Mouse (Mus musculus) hematopoietic stem cell, adult 5-6 weeks (primary cell): ENCODE results near the gene Ankrd34a. TPM values are rescaled to one million over a fixed set of nuclear protein-coding genes. Genes with fewer than 3 reads are reported as not detected.

ENCODE experiments used
- ATAC-seq, 2 experiments: fragments of 125-278 bp in 1 of 2; replicated peaks in 1 of 2; 2 replicates each; pipeline ENCODE4 v1.8.0; 2016 to 2017; ENCODE audit warnings: inconsistent platforms in 2 of 2, mild to moderate bottlenecking in 2 of 2, moderate number of reproducible peaks in 2 of 2, low read depth in 1 of 2, moderate TSS enrichment in 1 of 2; ENCODE audit not compliant: low FRiP score in 2 of 2, poor library complexity in 2 of 2, severe bottlenecking in 2 of 2, insufficient read depth in 1 of 2, low TSS enrichment in 1 of 2
- total RNA-seq: library from RNA; stranded (forward); fragments of 172-1452, 232-1000 nt; gene quantifications from 2 replicates; pipeline ENCODE4 v1.2.3, GENCODE M21; 2017

Gene Ankrd34a
- total RNA-seq, 1 experiment from 2014 or later, result not detected

GRCm38 (mm10) chr3:96559911-96560850 lies 36.3 kb upstream of the Ankrd34a start:
- no peak for ATAC-seq

DNA sequence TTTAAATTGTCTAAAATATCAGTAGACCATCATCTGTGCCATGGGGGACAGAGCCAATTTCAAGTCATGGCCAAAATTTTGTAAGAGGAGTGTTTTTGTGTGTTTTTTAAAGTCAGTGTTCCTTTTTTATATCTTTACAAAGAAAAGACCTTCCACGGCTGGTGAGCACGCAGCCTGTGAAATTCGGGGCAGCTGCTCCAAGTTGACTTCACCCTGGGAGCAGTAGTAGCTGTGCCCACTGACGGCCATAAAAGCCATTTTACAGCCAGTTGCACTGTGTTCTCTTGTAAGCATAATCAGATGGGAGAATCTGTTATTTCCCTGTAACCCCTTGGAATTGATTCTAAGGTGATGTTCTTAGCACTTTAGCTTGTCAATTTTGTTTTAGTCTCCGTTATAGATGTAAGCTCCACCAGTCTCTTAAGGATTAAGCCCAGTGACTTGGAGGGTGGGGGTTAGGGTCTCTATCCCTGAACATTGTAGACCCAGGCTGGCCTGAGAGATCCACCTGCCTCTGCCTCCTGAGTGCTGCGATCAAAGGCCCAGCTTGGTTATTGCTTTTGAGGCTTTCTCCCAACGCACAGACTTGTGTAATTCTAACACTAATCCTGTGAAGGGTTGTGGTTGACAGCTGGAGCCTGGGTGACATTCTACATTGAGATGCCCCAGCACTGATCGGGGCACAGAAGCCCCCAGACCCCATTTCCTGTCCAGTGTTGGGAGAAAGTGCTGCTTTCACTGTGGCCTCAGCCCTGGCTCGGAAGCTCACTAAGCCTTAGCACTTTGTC lies 35.4 kb upstream of the Ankrd34a start:
- ATAC-seq, result no peak

GRCm38 (mm10) chr3:96561946-96562681 lies 34.3 kb upstream of the Ankrd34a start:
- no peak for ATAC-seq

- no peak for ATAC-seq
Measured at GRCm38 (mm10) chr3:96563267-96563666, 33.2 kb upstream of the Ankrd34a start.

DNA sequence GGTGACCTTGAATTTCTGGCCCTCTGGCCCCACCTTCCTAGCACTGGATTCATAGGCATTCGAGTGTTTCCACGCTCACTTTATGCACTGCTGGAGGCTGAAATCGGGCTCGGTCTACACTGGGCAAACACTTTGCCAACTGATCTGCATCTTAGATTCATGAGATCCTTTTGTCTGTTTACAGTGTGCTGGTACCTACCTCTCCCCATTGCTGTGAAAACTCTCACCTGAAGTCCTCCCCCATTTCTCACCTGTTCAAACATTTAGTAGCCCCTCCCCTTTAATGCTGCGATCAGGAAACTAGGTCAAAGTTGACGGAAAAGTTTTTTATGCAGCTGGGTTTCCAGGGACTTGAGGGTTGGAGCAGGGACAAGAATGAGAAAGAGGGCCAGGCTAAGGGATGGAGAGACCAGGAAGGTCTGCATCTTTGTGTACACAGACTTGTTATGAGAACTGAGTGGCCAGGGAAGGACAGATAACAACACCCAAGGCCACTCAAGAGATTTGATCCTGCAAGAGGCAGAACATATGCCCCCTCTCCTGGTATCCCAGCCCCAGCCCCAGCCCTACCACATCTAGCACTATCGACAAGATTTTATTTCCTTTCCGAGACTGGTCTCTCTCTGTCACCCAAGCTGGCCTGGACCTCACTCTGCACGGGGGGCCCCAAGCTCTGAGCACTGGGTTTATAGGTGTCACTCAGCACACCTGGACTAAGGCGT lies 32.4 kb upstream of the Ankrd34a start:
- ATAC-seq, result peak in 1 of 2 experiments; percentile 4; a peak in 1 of 4 replicates

DNA sequence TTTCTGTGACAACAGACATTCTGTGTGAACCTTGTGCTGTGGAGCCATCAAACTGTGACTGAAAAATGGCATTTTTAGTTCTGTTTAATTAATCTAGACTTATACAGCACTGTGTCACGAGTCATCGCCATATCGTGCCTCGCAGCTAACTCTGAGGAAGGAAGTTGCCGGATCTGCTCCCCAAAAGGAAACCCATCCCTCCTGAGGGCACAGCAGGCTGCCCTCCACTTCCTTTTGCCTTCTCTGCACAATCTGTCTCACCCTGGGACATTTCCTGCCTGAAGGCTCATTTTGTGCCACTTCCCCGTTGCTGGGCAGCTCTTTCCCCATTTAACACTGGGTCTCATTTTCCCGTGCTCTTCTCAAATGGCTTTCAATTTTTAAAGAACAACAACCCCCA lies 31.8 kb upstream of the Ankrd34a start:
- peak; percentile 79 to 91 for ATAC-seq

DNA sequence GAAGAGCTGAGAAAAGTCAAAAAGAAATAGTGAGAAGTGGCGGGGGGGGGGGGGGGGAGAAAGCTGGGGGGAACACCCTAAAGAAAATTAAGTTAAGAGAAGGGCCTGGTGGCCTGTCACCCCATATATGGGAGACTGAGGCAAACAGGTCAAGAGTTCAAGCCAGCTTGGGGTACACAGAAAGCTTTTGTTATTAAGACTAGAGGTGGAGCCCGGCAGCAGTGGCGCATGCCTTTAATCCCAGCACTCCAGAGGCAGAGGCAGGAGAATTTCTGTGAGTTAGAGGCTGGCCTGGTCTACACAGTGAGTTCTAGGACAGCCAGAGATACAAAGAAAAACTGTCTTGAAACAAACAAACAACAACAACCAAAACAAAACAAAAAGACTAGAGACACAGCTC lies 31.3 kb upstream of the Ankrd34a start:
- ATAC-seq, result no peak

DNA sequence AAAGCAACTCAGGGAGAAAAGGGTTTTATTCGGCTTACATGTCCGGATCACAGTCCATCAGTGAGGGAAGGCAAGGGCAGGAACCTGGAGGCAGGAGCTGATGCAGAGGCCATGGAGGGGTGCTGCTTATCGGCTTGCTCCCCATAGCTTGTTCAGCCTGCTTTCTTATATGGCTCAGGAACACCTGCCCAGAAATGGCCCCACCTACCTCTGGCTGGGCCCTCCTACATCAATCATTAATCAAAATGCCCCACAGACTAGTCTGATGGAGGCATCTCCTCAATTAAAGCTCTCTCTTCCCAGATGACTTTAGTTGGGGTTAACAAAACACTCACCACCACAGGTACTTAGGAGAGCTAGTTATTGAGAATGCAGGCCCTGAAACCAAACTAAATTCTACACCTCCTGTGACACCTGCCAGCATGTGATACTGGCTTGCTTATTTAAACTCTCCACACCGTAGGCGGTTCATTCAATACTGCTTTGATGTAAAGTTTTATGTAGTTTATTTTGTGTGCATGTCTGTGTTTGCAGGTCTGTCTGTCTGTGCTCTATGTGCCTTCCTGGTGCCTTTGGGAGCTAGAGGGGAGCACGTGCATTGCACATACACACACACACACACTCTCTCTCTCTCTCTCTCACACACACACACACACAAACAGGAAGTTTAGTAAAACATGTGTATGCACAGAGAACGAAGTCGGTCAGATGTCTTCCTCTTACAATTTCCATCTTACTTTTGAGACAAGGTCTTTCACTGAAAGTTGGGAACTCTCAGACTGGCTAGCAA lies 29.6 kb upstream of the Ankrd34a start:
- ATAC-seq, result no peak

DNA sequence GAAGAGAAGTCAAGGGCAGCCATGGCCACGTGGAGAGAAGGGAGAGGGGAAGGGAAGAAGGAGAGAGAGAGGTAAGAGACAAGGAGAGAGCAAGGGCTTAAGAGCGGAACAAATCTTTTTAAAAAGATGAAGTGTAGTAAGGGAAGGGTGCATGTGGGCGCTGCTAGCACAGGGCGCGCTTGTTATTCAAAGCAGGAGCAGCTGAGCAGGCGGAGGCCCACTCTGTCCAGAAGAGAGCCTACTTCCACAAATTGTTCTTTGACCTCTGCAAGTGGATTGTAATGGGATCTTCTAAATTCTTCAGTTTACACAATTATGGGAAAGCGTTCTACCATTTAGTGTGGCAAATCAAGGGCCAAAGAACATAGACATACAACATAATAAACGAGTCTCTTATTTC lies 27.8 kb upstream of the Ankrd34a start:
- no peak for ATAC-seq

DNA sequence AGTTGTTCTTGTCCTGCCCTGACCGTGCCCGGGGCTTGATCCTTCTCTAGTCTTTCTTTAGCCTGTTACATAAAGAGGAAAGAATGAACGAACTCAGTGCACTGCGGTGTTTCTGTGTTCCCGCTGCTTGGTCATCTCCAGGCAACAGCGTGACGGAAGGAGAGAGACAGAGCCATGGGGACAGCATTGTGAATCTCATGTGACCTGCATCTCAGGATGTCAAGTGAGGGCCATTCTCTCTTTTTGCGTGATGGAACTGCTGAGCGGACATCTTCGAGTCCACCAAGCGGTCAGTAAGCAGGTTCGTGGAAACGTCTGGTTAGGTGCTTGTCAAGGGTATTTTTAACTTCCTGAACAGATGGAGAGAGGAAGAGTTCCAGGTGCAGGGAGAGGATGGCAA lies 26.9 kb upstream of the Ankrd34a start:
- no peak for ATAC-seq

GRCm38 (mm10) chr3:96569966-96570605 lies 26.4 kb upstream of the Ankrd34a start:
- ATAC-seq, result no peak

- no peak for ATAC-seq
Measured at GRCm38 (mm10) chr3:96570643-96571042, 25.8 kb upstream of the Ankrd34a start.

DNA sequence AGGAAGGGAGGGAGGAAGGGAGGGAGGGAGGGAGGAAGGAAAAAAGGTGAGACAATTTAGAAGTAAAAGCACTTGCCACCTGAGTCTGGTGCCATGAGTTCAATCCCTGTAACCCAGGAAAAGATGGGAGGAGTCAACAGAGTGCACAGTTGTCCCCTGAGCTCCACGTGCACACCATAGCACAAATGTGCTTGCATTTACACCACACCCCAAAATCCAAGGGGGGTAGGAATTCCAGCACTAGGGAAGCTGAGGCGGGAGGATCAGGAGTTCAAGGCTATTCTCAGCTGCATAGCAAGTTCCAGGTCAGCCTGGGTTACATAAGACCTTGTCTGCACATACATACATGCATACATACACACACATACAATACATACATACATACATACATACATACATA lies 25.1 kb upstream of the Ankrd34a start:
- ATAC-seq, result no peak

DNA sequence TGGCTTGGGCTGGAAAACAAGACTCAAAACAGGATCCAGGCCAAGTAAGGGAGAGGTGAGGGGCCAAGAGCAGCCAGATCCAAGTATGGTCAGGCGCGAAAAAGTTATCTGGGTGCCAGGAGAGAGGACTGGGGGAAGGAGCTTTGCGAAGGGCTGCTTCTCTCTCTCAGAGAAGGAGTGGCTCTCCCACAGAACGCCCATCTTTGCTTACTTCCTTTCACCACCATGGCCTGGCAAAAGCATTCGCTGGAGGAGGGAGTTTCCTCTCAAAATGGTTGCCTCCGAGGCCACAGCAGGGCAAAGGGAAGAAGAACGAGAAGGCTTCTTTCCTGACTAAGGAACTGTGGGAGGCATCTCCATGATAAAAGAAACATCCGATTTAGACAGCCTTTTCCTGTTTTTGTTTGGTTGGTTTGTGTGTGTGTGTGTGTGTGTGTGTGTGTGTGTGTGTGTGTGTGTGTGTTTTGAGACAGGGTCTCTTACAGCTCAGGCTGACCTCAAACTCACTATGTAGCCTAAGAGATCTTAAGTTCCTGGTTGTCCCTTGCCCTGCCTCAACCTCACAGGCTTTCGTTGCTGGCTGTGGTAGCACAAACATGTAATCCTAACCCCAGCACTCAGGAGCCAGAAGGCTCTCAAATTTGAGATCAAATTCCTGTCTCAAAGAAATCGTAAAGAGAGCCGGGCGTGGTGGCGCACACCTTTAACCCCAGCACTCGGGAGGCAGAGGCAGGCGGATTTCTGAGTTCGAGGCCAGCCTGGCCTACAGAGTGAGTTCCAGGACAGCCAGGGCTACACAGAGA lies 24.3 kb upstream of the Ankrd34a start:
- ATAC-seq, result peak; percentile 23 to 26; a peak in 2 of 4 replicates
